Mouse (Mus musculus) hematopoietic stem cell, adult 5-6 weeks (primary cell): ENCODE data around the gene Rasgrp1. TPM values are rescaled to one million over a fixed set of nuclear protein-coding genes. Genes with fewer than 3 reads are reported as not detected.

Experiments used
- ATAC-seq, 2 experiments: fragments of 125-278 bp in 1 of 2; replicated peaks in 1 of 2; 2 replicates each; pipeline ENCODE4 v1.8.0; 2016 to 2017; ENCODE audit warnings: inconsistent platforms in 2 of 2, mild to moderate bottlenecking in 2 of 2, moderate number of reproducible peaks in 2 of 2, low read depth in 1 of 2, moderate TSS enrichment in 1 of 2; ENCODE audit not compliant: low FRiP score in 2 of 2, poor library complexity in 2 of 2, severe bottlenecking in 2 of 2, insufficient read depth in 1 of 2, low TSS enrichment in 1 of 2
- total RNA-seq: library from RNA; stranded (forward); fragments of 172-1452, 232-1000 nt; gene quantifications from 2 replicates; pipeline ENCODE4 v1.2.3, GENCODE M21; 2017

Rasgrp1 gene
- total RNA-seq, 1 experiment from 2014 or later: 0.99 TPM

GRCm38 (mm10) chr2:117338501-117338900 lies 4.3 kb downstream of the Rasgrp1 start:
- no peak for ATAC-seq

DNA sequence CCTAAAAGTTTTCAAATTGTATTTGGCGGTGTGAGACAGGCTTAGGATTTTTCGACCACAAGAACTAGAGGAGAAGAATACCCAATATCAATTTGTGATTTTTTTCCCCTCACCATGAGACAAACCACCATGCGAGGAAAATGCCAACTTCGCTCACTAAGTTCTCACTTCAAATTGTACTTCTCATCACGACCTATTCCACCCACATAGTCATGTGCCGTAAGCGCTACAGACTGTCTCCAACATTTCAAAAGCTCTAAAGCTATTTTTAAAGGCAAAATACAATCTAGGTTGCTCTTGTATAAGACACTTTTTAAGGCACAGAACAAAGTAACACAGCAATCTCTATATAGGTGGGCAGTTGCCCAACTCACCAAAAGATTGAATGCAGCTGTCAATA lies 4.9 kb downstream of the Rasgrp1 start:
- no peak for ATAC-seq

DNA sequence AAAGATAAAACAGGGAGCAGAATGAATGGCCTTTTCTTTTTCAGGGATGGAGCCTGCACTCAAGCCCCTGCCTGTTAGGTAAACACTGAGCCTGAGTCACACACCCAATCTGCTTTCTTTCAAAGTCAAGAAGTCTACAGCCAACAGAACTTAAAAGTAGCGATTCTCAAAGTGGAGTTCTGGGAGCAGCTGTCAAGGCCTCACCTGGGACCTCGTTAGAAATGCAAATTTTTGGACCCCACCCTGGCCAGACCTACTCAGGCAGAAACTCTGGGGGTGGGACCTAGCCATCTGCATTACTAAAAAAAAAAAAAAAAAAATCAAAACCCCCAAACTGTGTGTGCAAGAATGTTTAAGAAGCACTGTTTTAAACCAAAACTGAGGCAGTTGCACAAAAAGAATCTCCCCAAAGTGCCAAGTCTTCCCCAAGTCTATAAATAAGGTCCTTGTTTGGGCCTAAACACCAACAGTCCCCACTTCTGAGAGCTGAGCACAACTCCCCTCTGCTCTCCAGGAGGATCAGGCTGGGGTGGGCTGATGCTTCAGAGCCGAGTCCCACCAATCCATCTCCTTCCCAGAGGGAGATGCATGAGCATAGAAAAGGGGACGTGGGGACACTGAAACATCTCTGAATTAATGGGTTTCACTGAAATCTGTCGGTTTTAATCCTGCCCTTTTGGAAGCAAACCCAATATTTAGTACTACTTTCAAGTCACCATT lies 5.7 kb downstream of the Rasgrp1 start:
- ATAC-seq: no peak

GRCm38 (mm10) chr2:117335552-117336188 lies 7.1 kb downstream of the Rasgrp1 start:
- no peak for ATAC-seq

DNA sequence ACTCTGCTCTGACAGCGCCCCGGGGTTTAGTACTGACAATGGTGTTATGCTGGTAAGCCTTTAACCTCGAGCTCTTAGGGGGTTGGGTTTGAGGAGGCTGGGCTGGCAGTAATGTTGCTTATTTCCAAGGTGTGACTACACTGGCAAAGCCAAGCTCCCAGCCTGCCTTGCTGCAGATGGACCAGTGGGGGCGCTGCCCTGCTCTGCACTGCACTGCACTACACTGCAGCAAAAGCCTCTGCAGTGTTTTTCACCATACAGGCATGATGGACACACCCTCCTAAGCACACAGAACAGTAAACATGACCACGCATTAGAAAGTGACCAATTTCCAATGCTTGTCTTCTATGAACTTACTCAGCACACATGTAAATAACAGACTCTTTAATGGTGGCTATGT lies 11.2 kb downstream of the Rasgrp1 start:
- 0 out of 4 replicates have a peak, but pooled peaks of 1 of the 2 experiments have one; percentile 27 for ATAC-seq

GRCm38 (mm10) chr2:117328521-117329285 lies 14.1 kb downstream of the Rasgrp1 start:
- peak; percentile 29 to 46; a peak in 2 of 4 replicates for ATAC-seq

- ATAC-seq: no peak
Observed at GRCm38 (mm10) chr2:117322399-117322798, 20.4 kb downstream of the Rasgrp1 start.

- no peak for ATAC-seq
Observed at GRCm38 (mm10) chr2:117321231-117321630, 21.6 kb downstream of the Rasgrp1 start.

- ATAC-seq: no peak
Observed at GRCm38 (mm10) chr2:117318991-117319390, 23.8 kb downstream of the Rasgrp1 start.

- ATAC-seq: no peak
Observed at GRCm38 (mm10) chr2:117313586-117314235, 29.1 kb downstream of the Rasgrp1 start.

GRCm38 (mm10) chr2:117312441-117312895 lies 30.3 kb downstream of the Rasgrp1 start:
- no peak for ATAC-seq

GRCm38 (mm10) chr2:117312030-117312429 lies 30.8 kb downstream of the Rasgrp1 start:
- no peak for ATAC-seq

GRCm38 (mm10) chr2:117311349-117311748 lies 31.5 kb downstream of the Rasgrp1 start:
- no peak for ATAC-seq

- ATAC-seq: no peak
Observed at GRCm38 (mm10) chr2:117309046-117309445, 33.8 kb downstream of the Rasgrp1 start.

DNA sequence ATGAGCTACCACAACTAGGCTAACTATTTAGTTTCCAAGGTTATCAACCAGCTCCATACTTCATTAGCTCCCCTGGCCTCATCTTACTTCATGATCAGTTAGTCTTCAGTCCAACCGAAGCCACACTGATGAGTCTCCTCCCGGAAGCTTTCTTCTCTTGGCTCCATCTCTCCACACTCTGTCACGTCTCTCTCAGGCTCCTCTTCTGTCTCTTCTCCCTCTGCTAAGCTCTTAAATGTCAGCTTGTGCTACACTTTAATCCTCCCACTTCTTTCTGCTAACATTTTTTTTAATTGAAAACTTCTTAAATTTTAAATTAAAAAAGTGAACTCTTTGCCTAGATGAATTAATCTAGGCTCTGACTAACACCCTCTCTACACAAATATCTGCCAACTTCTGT lies 34.8 kb downstream of the Rasgrp1 start:
- ATAC-seq: no peak

GRCm38 (mm10) chr2:117304941-117305340 lies 37.9 kb downstream of the Rasgrp1 start:
- no peak for ATAC-seq
